Mouse (Mus musculus) cortical plate, adult 2 months (tissue): ENCODE results near the gene Slain2. TPM values are rescaled to one million over a fixed set of nuclear protein-coding genes. Genes with fewer than 3 reads are reported as not detected.

ENCODE experiments used
- H3K27ac ChIP-seq: fragments of 200-500 bp; 2 replicates; pipeline ENCODE4 v1.5.1; 2012; ENCODE audit warnings: low read length, control low read depth, inconsistent platforms; ENCODE audit not compliant: insufficient read depth
- H3K4me1 ChIP-seq: fragments of 200-500 bp; 2 replicates; pipeline ENCODE4 v1.6.1; 2011; ENCODE audit warnings: low read length; ENCODE audit not compliant: control insufficient read depth, insufficient read depth
- H3K4me3 ChIP-seq: fragments of 200-500 bp; 2 replicates; pipeline ENCODE4 v1.5.1; 2011; ENCODE audit warnings: mild to moderate bottlenecking, low read length, control low read depth; ENCODE audit not compliant: insufficient read depth
- CTCF ChIP-seq: fragments of 200-500 bp; IDR thresholded peaks from 2 replicates; pipeline ENCODE4 v1.5.1; 2011; ENCODE audit warnings: mild to moderate bottlenecking, control low read depth, low read length; ENCODE audit not compliant: insufficient read depth; ENCODE audit errors: extremely low read depth
- POLR2A ChIP-seq: fragments of 200-500 bp; IDR thresholded peaks from 2 replicates; pipeline ENCODE4 v1.6.1; 2011; ENCODE audit warnings: mild to moderate bottlenecking, low read length, control low read depth; ENCODE audit not compliant: insufficient read depth; ENCODE audit errors: extremely low read depth
- polyA plus RNA-seq: library from polyadenylated mRNA; depleted of rRNA; stranded (reverse); fragments of >200 nt; gene quantifications from 2 replicates; pipeline ENCODE4 v1.2.3, GENCODE M21; 2012; rRNA removed

The Slain2 gene
- 12.9 and 14.7 TPM in 2 replicates for polyA plus RNA-seq

DNA sequence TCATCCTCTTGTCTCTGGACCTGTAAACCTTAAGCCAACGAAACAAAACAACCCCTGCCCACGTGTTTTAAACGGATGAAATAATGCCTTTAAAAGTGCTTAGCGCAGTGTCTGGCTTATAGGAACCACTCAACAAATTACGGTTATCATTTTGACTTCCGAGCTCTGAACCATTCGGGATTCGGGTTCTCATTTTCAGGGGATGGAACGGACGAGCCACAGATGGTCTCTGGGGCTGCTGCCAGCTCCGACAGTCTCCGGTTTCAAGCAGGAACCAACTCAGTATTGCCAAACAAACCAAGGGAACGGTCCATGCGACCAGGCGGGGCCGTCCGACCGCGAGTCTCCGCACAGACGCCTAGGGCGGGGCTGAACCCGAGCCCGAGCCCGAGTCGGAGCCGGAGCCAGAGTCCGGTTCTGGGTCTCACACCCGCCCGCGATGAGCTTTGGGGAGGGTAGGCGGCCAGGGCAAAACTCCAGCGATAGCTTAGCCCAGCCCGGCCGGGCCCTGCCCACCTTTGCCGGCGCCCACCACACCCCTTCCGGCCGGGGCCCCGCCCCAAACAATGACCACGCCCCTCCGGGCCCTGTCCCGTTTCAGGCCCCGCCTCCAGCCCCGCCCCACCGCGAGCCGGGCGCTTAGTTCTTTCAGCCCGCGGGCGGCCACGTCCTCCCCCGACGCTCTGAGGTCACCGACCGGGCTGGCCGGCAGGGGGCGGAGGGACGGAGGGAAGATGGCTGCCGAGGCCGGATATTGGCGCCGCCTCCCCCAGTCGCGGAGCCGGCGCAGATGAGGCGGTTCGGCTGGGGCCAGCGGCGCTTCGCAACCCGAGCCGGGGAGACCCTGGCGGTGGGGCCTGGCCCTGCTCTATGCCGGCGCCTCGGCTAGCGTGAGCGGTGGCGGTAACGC is at the start of gene Slain2:
Gene Slain2, plus strand, starts transcription at position 657 of the 910 bp plus-strand sequence.
- H3K4me1 ChIP-seq, result peaks cover 8% of the 10 kb centered on the region
- H3K4me3 ChIP-seq, result peak within 1 kb of the TSS; percentile 82
- H3K27ac ChIP-seq, result peak within 1 kb of the TSS; percentile 100
- TF ChIP-seq CTCF (no peak), POLR2A (peak; percentile 11; the same call in 1 of the 2 replicates)

GRCm38 (mm10) chr5:72864654-72865178 is 49.4 kb upstream of the Slain2 start:
- no peak overlapping the region for H3K4me3 ChIP-seq
- TF ChIP-seq CTCF (no peak), POLR2A (no peak)

DNA sequence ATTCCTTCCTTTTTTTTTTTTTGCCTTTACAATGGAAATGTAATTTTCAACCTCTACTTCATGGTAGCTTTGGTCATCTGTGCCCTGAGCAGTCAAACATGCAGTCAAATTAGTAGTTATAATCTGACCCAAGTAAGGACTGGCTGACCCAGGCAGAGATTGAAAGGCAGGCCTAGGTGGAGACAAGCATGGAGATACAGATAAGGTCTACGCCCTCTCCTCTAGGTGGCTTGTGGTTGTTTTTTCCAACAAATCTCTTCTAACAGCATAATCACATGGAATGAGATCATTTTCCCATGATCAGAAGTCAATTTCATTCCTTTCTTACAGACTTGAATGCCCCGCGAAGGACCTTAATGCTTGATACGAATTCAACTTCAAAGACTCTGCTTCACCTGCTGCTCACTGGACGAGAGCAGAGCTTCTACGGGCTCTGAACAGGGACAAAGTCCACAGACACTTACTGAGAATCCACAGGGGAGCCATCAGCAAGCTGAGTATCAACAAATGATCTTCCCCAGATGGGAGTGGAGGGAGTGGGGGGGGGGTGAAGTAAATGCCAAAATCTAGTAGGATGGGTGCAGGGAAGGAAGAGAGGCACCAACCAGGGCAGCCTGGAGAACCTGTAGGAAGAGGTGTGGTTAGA is 47.7 kb upstream of the Slain2 start:
- no peak overlapping the region for H3K4me3 ChIP-seq
- H3K27ac ChIP-seq, result no peak overlapping the region
- no peak for TF ChIP-seq CTCF
- TF ChIP-seq POLR2A, result no peak
- no peaks in the 10 kb centered on the region for H3K4me1 ChIP-seq

More at GRCm38 (mm10) chr5:72864654-72865178, 49.4 kb upstream of the Slain2 start:
- Histone ChIP-seq H3K4me1 (no peaks in the 10 kb centered on the region), H3K27ac (no peak overlapping the region)

GRCm38 (mm10) chr5:72867036-72867672 is 47.0 kb upstream of the Slain2 start:
- H3K27ac ChIP-seq, result no peak overlapping the region
- H3K4me3 ChIP-seq, result no peak overlapping the region
- no peaks in the 10 kb centered on the region for H3K4me1 ChIP-seq
- TF ChIP-seq CTCF (no peak), POLR2A (no peak)

- peak within 1 kb of the TSS; percentile 58 for H3K4me3 ChIP-seq
- TF ChIP-seq POLR2A (peak; percentile 51; the same call in 1 of the 2 replicates), CTCF (no peak)
- no peaks in the 10 kb centered on the region for H3K4me1 ChIP-seq
- H3K27ac ChIP-seq, result no peak within 1 kb of the TSS
Measured at GRCm38 (mm10) chr5:72868091-72868875, 45.8 kb upstream of the Slain2 start, which contains the start of gene Tec. TSS of gene Tec (minus strand) at chr5:72868483.

DNA sequence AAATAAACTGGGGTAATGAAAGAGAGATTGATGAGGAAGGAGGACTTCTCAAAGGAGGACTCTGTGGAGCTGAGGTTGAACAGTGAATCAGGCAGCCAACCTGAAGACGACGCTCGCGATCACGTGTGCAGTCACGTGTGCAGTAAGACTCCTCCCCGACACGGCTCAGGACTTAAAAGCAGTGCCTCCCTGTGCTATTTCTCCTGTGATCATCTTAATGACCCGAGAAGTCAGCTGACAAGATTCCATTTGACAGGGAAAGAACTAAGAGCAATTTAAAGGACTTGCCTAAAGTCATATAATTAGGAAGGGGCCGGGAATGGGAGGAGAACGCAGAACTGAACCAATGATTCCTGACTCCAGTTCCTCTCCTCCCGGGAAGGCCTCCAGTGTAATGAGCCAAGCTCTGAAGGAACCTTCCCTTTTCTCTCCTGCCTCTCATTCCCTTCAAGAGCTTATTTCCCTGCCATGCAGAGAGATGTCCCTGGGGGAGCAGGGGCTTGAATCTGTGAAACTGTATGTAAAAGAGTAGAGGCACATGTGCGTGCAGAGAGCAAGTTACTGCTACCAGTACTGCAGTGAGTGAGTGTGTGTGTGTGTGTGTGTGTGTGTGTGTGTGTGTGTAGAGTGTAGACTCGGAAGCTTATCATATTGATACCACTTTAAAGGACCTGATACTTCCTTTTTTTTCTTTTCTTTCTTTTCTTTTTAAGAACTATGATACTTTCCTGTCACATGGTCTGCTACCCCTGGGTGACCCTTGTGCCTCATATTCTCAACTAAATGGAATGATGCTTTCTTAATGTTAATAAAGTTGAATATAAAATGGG is 44.1 kb upstream of the Slain2 start:
- Histone ChIP-seq H3K4me1 (no peaks in the 10 kb centered on the region), H3K4me3 (no peak overlapping the region), H3K27ac (no peak overlapping the region)
- TF ChIP-seq CTCF, result no peak
- no peak for TF ChIP-seq POLR2A

- no peak overlapping the region for H3K4me3 ChIP-seq
- H3K4me1 ChIP-seq, result no peaks in the 10 kb centered on the region; the same call in 1 of the 2 replicates
- no peak overlapping the region for H3K27ac ChIP-seq
- TF ChIP-seq CTCF (0 out of 2 replicates have a peak, but pooled peaks have one; percentile 4), POLR2A (no peak)
Measured at GRCm38 (mm10) chr5:72871114-72871513, 43.0 kb upstream of the Slain2 start.

- no peak overlapping the region for H3K27ac ChIP-seq
- TF ChIP-seq POLR2A (no peak), CTCF (no peak)
- H3K4me1 ChIP-seq, result no peaks in the 10 kb centered on the region; the same call in 1 of the 2 replicates
- no peak overlapping the region for H3K4me3 ChIP-seq
Measured at GRCm38 (mm10) chr5:72879736-72880135, 34.4 kb upstream of the Slain2 start.
